Mouse (Mus musculus): ENCODE data around the gene Wdfy3. TPM values are rescaled to one million over a fixed set of nuclear protein-coding genes. Genes with fewer than 3 reads are reported as not detected.
"Not testable (repeated sequence)": the region's sequence is repeated elsewhere in the genome, so short reads cannot be mapped to it uniquely, and the experiment has no call there.

The Wdfy3 gene
- 100 to 1,000 TPM; 139 to 145 TPM for total RNA-seq (2021)
- long read RNA-seq, experiment 1, partial matches to known transcripts = 24 of 38 reads
- long read RNA-seq, experiment 1, other reads (novel, unspliced or antisense) = 14 of 38 reads
- long read RNA-seq, experiment 2, partial matches to known transcripts = 22 of 40 reads
- long read RNA-seq, experiment 2, other reads (novel, unspliced or antisense) = 18 of 40 reads

DNA sequence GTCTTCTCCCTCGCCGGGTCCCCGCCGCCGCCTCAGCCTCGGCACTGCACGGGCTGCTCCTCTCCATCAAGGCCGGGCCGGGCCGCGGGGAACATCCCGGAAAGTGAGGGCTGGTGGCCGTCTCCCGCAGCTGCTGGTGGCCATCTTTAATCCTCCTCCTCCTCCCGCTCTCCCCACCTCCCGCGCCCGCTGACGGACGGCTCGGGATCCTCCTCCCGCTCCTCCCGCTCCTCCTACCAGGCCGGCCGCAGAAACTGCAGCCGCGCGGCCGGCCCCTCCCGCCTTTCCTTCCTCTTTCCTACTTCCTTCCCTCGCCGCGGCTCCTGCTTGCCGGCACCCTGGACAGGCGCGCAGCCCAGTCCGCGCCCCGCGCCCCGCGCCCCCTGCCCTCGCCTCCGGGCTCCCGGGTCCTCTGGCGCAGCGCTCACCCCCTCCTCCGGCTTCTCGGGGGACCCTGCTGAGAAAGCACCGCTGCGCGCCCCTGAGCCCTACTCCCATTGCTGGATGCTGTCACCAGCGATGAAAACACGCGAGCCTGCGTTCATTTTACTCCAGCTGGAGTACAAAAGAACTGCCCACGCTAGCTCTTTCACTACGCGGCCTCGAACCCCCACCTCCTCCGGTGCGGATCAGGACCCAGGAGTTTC lies at the start of gene Wdfy3:
TSS of gene Wdfy3 (minus strand) at position 155 of the 647 bp plus-strand sequence.
- intact Hi-C loops (cut with DNase I) = loop anchor here (2.0 to 5.0 kb wide), 3 partner anchors 68 to 303 kb away; partner anchors contain the start of gene Cds1
- peak within 1 kb of the TSS; percentile 83 for H3K4me3 ChIP-seq
- H3K27ac ChIP-seq = peak within 1 kb of the TSS; percentile 97
- peak; percentile 26 for TF ChIP-seq CTCF (IDR thresholded peaks at IDR 0.05)
- peak; percentile 88 to 90 for DNase-seq (ENCODE audit: extremely low spot score in 1 of 2, low spot score in 2 of 2)

DNA sequence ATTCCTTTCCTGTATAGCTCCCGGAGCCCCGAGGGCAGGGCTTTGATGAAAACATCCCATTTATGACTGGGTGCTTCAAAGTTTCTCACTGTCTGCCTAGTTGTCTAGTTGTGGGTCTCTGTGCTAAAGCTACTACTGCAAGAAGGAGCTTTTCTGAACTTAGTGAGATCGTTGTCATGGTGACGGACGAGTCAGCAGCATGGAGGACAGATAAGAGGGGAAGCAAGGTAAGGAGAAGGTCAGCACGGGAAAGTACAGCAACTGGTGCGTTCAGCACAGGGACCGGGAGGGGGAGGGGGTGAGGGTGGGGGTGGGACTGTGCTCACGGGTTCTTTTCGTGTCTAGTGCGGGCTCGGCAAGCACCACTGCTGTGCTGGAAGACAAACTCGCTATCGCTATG lies 43.3 kb upstream of the Wdfy3 start:
- peak in 1 of 2 experiments; percentile 25 for DNase-seq (ENCODE audit: extremely low spot score in 1 of 2, low spot score in 2 of 2)
- Histone ChIP-seq H3K4me3 (peak overlapping the region; percentile 39), H3K27ac (no peak overlapping the region)
- TF ChIP-seq CTCF (IDR thresholded peaks at IDR 0.05) = no peak
- intact Hi-C loops (cut with DNase I) = no loop called here

DNA sequence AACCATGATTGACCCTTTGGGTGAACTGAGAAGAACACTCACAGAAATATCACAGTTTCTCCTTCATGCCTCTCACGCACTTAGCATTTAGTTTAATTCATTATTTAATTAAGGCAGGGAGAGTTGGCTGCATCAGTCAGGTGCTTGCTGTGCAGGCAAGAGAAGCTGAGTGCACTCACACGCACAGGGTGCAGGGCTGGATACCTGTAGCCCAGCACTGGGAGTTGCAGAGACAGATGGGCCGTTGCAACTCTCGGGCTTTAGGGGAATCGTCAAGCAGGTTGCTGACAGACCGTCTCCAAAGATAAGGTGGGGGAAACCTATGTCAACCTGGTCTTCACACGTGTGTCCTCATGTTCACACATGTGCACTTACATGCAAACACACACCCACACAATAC lies 42.3 kb upstream of the Wdfy3 start:
- no peak overlapping the region for H3K4me3 ChIP-seq
- H3K27ac ChIP-seq = no peak overlapping the region
- intact Hi-C loops (cut with DNase I) = no loop called here
- DNase-seq (ENCODE audit: extremely low spot score in 1 of 2, low spot score in 2 of 2) = no peak
- no peak for TF ChIP-seq CTCF (IDR thresholded peaks at IDR 0.05)

DNA sequence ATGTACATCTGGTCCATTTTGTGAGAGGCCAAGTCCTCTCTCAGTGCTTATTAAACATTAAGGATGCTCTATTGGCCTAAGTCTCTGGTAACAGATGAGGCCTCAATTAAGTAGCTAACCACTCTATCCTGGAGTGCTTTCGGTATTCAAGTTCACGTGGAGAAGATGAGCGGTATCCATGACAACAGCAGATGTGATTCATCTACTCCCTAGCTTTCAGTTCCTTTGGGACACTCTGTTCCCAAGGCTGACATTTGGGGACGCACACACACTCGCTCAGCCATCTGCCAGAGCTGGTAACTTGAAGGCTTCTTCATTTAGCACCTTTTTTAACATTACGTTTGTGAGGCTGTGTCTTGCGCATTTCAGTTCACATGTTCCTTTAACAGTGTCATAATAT lies 40.3 kb upstream of the Wdfy3 start:
- DNase-seq (ENCODE audit: extremely low spot score in 1 of 2, low spot score in 2 of 2) = peak; percentile 71 to 72
- intact Hi-C loops (cut with DNase I) = loop anchor here (1.0 kb wide), 1 partner anchor 25 kb away; no protein-coding TSS in a partner anchor
- no peak overlapping the region for H3K4me3 ChIP-seq
- TF ChIP-seq CTCF (IDR thresholded peaks at IDR 0.05) = no peak
- H3K27ac ChIP-seq = peak overlapping the region; percentile 55

DNA sequence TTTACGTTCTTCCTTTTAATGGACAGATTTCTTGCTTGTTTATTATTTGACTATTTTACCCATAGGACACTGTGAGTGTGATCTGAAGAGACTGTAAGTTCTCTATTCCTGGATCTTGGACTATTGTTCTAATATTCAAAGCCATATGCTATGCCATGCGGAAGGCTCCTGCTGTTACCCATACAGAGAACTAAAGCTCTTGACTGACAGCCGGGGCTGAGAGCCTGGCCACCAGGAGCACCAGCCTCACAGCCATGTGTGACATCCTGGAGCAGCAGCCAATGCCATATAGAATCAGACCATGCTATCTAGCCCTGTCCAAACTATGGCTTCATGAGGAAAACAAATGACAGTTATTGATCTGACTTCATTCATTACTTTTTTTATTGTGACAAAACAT lies 36.2 kb upstream of the Wdfy3 start:
- Histone ChIP-seq H3K4me3 (no peak overlapping the region), H3K27ac (no peak overlapping the region)
- intact Hi-C loops (cut with DNase I) = no loop called here
- DNase-seq (ENCODE audit: extremely low spot score in 1 of 2, low spot score in 2 of 2) = no peak
- no peak for TF ChIP-seq CTCF (IDR thresholded peaks at IDR 0.05)

DNA sequence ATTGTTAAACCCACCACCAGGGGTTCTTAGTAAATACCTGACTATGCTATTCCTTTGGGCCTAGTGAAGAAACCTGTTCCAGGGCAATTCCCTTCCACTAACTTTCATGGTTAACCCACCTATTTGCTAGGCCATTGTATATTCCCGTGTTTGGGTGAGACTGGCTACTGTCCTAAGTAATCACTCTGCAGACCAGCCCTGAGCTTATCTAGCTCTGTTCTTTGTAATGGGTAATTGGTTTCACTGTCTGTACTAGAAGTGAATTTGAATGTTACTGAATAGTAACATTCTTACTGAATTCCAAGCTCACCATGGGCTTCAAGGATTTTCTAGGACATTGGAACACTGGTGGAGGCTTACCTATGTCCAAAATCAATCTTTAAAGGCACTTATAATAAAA lies 32.1 kb upstream of the Wdfy3 start:
- DNase-seq (ENCODE audit: extremely low spot score in 1 of 2, low spot score in 2 of 2); H3K4me3 ChIP-seq; intact Hi-C loops (cut with DNase I); H3K27ac ChIP-seq: not testable (repeated sequence)

DNA sequence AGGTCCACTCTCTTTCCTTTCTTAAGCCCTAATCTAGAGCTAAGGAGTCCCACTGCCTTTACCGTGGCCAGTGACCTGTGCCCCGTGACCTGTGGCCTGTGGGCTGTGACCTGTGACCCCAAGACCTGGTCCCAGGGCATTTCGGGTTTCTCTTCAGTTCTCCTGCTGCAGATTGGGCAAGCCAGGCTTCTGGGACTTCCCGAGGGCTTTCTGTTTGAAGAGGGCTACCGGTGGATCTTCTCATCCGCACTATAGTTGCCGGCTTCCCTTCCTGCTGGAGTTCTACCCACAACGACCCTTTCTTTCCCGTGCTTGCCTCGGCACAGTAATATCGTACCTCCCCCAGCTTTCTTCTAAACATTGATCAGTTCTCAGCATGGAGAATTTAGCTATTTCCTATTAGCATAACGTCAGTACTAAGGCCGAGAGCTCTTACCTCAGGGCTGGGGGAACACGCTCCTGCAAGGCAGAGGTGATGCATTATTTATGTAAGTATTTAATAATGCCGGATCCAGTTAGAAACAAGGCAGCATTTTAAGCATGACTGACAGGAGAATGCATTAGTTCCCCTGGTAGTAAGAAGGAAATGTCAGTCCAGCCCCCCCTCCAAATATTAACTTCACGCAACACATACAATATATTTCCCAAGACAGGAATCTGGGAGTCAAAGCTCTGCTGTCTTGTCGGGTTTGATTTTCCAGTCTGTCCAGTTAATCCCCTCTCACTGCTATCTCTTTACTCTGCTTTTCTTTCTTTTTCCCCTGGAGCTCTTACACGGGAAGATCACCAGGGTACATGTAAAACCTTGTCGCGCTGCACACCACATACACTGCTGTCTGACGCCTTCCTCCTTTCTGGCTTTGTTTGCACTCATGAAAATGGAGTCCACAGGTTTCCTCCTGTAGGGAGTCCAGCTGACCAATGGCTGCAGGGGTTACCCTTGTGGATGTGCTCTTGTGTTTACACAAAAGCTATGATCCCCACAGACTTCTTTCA lies 30.8 kb upstream of the Wdfy3 start:
- Histone ChIP-seq H3K4me3 (no peak overlapping the region), H3K27ac (no peak overlapping the region)
- no peak for DNase-seq (ENCODE audit: extremely low spot score in 1 of 2, low spot score in 2 of 2)
- intact Hi-C loops (cut with DNase I) = no loop called here
- TF ChIP-seq CTCF (IDR thresholded peaks at IDR 0.05) = no peak

DNA sequence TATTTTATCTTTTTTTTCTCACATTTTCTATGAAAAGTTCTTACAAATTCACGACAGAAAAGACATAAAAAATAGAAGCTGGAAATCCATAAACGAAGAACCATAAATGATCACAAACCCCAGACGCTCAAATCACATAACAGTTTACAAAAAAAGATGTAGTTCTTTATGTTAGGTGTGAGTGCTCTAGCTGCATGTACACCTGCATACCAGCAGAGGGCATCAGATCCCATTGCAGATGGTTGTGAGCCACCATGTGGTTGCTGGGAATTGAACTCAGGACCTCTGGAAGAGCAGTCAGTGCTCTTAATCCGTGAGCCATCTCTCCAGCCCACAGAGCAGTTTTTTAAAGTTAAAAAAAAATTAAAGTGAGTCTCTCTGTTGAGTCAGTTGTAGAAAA lies 25.9 kb upstream of the Wdfy3 start:
- H3K4me3 ChIP-seq = no peak overlapping the region
- intact Hi-C loops (cut with DNase I) = no loop called here
- peak; percentile 42 for TF ChIP-seq CTCF (IDR thresholded peaks at IDR 0.05)

DNA sequence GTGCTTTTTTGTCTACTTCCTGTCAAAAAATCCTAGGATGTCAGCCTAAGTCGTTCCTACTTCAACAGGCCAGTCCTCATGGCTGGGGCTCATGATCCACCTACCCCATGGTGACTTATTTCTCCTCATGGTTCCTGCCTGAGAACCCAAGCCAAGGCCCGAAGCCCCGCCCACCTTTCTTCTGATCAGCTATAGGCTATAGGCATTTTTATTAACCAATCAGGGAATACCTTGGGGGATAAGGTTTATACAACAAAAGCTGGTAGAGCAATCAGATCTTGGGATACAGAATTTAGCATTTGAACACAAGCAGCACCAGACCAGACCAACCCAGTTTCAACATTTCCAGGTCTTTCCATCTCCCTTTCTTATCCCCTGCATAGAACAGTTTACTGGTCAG lies 21.0 kb upstream of the Wdfy3 start:
- intact Hi-C loops (cut with DNase I) = no loop called here
- Histone ChIP-seq H3K27ac (no peak overlapping the region), H3K4me3 (no peak overlapping the region)
- DNase-seq (ENCODE audit: extremely low spot score in 1 of 2, low spot score in 2 of 2) = no peak
- no peak for TF ChIP-seq CTCF (IDR thresholded peaks at IDR 0.05)

More for the DNA sequence above, 25.9 kb upstream of the Wdfy3 start:
- no peak overlapping the region for H3K27ac ChIP-seq
- no peak for DNase-seq (ENCODE audit: extremely low spot score in 1 of 2, low spot score in 2 of 2)

DNA sequence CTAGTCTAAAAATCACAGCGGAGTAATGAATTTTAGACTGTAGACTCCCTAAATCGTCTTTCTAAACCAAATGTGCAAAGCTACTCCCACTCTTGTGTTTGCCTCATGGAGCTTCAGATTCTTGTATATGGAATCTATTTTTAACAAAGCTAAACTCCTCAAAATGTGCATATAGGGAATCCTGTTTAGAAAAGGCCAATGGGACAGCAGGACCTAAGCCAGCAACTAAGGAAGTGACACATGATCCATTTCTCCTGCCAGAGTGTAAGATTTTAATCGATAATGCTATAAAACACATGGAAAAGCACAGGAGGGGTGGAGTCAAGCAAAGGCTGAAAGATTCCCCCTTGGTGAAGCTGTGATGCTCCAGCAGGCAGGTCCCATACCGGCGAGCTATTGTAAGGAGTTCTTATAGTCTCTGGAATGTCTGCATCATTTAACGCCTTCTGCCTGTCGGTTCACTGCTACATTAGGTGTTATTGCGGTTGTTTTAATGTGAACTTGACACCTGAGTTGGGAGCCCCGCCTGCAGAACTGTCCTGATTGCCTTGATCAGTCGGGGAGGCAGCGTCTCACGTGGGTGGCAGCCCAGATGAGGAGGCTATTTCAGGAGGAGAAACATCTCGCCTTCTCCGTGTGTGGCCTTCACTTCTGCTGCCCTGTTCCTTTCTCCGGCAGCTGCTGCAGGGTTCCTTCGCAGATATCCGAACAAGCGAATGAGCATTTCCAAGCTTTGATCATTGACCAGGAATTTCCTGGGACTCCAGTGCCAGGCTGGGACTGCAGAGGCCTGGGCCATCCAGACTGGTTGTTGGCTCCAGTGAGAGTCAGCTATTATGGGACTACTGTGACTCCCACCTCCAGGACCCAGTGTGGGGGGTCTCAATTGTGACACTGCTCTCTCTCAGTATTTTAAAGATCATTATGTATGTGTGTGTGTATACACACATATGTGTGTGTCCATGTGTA lies 15.3 kb upstream of the Wdfy3 start:
- DNase-seq (ENCODE audit: extremely low spot score in 1 of 2, low spot score in 2 of 2) = peak in 1 of 2 experiments; percentile 43
- H3K4me3 ChIP-seq = no peak overlapping the region
- intact Hi-C loops (cut with DNase I) = loop anchor here (1.0 to 2.0 kb wide), 2 partner anchors 25 to 38 kb away; no protein-coding TSS in a partner anchor
- TF ChIP-seq CTCF (IDR thresholded peaks at IDR 0.05) = no peak
- H3K27ac ChIP-seq = peak overlapping the region; percentile 75

DNA sequence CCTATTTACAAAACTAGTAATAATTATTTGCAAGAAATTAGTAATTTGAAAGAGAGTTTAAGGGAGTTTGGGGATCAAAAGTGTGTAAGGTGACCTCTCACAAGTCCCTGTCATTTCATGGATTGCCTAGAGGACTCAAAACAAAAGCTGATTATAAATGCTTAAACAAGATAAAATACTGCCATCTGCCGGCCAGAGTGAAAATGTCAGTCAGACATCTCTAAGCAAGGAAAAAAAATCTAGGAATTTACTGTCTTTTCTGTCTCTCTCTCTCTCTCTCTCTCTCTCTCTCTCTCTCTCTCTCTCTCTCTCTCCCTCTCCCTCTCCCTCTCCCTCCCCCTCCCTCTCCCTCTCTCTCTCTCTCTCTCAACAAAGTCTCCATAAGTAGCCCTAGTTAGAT lies 4.4 kb upstream of the Wdfy3 start:
- intact Hi-C loops (cut with DNase I) = loop anchor here (5.0 kb wide), 1 partner anchor 307 kb away; the partner anchor contains the start of gene Cds1
- H3K4me3 ChIP-seq = no peak overlapping the region
- DNase-seq (ENCODE audit: extremely low spot score in 1 of 2, low spot score in 2 of 2) = peak; percentile 60 to 65
- TF ChIP-seq CTCF (IDR thresholded peaks at IDR 0.05) = peak; percentile 71
- H3K27ac ChIP-seq = no peak overlapping the region

All from left cerebral cortex, adult 2 months (tissue).